Comparison of ENCODE assay signal across 8 mouse cellular contexts in the genomic region with DNA sequence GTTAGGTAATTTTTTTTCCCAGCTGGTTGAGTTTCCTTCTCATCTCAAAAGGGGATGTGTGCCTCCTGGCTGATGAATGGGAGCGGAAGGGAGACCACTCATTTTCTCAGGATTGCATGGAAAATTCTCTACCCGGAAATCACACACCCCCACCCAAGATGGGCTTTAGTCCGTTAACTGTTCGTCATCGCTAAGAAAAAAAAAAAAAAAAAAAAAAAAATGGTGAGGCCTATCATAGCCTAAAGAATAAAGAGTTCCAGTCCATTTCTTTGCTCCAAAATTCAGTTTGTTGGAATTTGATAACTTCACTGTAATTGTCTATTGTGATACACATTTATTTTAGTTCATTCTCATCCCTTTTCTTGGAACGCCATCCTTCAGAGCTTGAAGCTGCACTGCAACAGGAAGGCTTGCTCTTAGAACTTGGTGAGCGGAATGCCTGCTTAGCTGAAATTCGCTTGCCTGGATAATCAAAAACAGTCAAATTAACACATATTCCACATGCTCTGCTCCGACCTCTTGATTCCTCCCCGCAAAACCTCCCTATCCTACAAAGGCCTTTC. TPM values are rescaled to one million over a fixed set of nuclear protein-coding genes. Genes with fewer than 3 reads are reported as not detected.
DNase-seq lines count a peak whose midpoint lies in the region; ATAC-seq and TF ChIP-seq lines count a peak whose summit lies in the region.

No protein-coding gene starts in this region.

- H3K4me1 ChIP-seq in heart, embryonic 14.5 days (ENCODE audit: control insufficient read depth in 2 of 2, insufficient read depth in 2 of 2, low read length in 2 of 2): peaks cover 4 to 16% of the 10 kb centered on the region in 2 experiments
- peaks cover 22% of the 10 kb centered on the region for H3K4me1 ChIP-seq in bone marrow macrophage, adult 2 months (ENCODE audit: control insufficient read depth, insufficient read depth, low read length)
- H3K4me1 ChIP-seq in hindbrain, embryonic 15.5 days (replicated peaks): peaks cover 18% of the 10 kb centered on the region
- peaks cover 20% of the 10 kb centered on the region for H3K4me1 ChIP-seq in midbrain, embryonic 14.5 days (ENCODE audit: control insufficient read depth, insufficient read depth, low read length)

- peak; percentile 61 for ATAC-seq in heart, embryonic 14.5 days (ENCODE audit: insufficient number of reproducible peaks, insufficient read depth, low FRiP score, low read depth)
- peak; percentile 94 for ATAC-seq in hindbrain, embryonic 15.5 days (ENCODE audit: low FRiP score, low read depth)
- peak; percentile 88 for ATAC-seq in midbrain, embryonic 14.5 days (ENCODE audit: low FRiP score, low TSS enrichment)

- WGBS in heart, embryonic 14.5 days: 48% methylated on average over 10 of the region's 10 CpGs
- 45% methylated on average over 10 of the region's 10 CpGs for WGBS in hindbrain, embryonic 15.5 days
- 49% methylated on average over 10 of the region's 10 CpGs for WGBS in midbrain, embryonic 14.5 days

- peaks cover 27% of the 10 kb centered on the region for H3K36me3 ChIP-seq in heart, embryonic 14.5 days (ENCODE audit: control insufficient read depth, insufficient read depth, low read length)
- peaks cover 6% of the 10 kb centered on the region; the same call in 1 of the 2 replicates for H3K36me3 ChIP-seq in hindbrain, embryonic 15.5 days
- H3K36me3 ChIP-seq in midbrain, embryonic 14.5 days (ENCODE audit: control insufficient read depth, insufficient read depth, low read length): peaks cover 11% of the 10 kb centered on the region

- peak overlapping the region; percentile 85 to 98 for H3K27ac ChIP-seq in heart, embryonic 14.5 days (replicated peaks in 1 of 2; ENCODE audit: control insufficient read depth in 1 of 2, insufficient read depth in 1 of 2, low read depth in 2 of 2, low read length in 2 of 2)
- H3K27ac ChIP-seq in bone marrow macrophage, adult 2 months (ENCODE audit: insufficient read depth, low read depth, low read length): peak overlapping the region; percentile 61
- peak overlapping the region; percentile 92 for H3K27ac ChIP-seq in hindbrain, embryonic 15.5 days (replicated peaks)
- H3K27ac ChIP-seq in midbrain, embryonic 14.5 days (replicated peaks; ENCODE audit: low read depth, low read length): peak overlapping the region; percentile 86

- H3K9me3 ChIP-seq in heart, embryonic 14.5 days (ENCODE audit: control insufficient read depth, low read length): no peaks in the 10 kb centered on the region
- H3K9me3 ChIP-seq in hindbrain, embryonic 15.5 days: no peaks in the 10 kb centered on the region
- H3K9me3 ChIP-seq in midbrain, embryonic 14.5 days (ENCODE audit: control insufficient read depth, low read length): no peaks in the 10 kb centered on the region

- TF ChIP-seq POLR2A in bone marrow macrophage, adult 2 months (IDR thresholded peaks at IDR 0.05; ENCODE audit: borderline replicate concordance, low read depth, low read length): no peak

- H3K27me3 ChIP-seq in heart, embryonic 14.5 days (ENCODE audit: control insufficient read depth, insufficient read depth, low read length): no peaks in the 10 kb centered on the region; the same call in 1 of the 2 replicates
- H3K27me3 ChIP-seq in hindbrain, embryonic 15.5 days: no peaks in the 10 kb centered on the region
- H3K27me3 ChIP-seq in midbrain, embryonic 14.5 days (ENCODE audit: control insufficient read depth, insufficient read depth, low read length): no peaks in the 10 kb centered on the region

- TF ChIP-seq CTCF in bone marrow macrophage, adult 2 months (IDR thresholded peaks at IDR 0.05; ENCODE audit: low read depth, low read length): no peak

- peak overlapping the region; percentile 98 to 100 for H3K4me3 ChIP-seq in heart, embryonic 14.5 days (ENCODE audit: control insufficient read depth in 1 of 2, insufficient read depth in 1 of 2, low read depth in 1 of 2, low read length in 2 of 2)
- peak overlapping the region; percentile 87 for H3K4me3 ChIP-seq in bone marrow macrophage, adult 2 months (ENCODE audit: insufficient read depth, low read length)
- H3K4me3 ChIP-seq in hindbrain, embryonic 15.5 days: peak overlapping the region; percentile 87
- peak overlapping the region; percentile 92 for H3K4me3 ChIP-seq in midbrain, embryonic 14.5 days (replicated peaks; ENCODE audit: low read depth, low read length)

- DNase-seq in heart, postnatal 14 days: no peak
- DNase-seq in midbrain, embryonic 14.5 days: no peak
- DNase-seq in Muller cell, postnatal 12 days (ENCODE audit: inconsistent ontology term): no peak
- no peak for DNase-seq in right cerebral cortex, postnatal 14 days
- no peak for DNase-seq in right cerebral cortex, postnatal 10 days (ENCODE audit: low spot score in 2 of 2)

- H3K4me2 ChIP-seq in heart, embryonic 14.5 days (ENCODE audit: low read length): peak overlapping the region; percentile 77
- H3K4me2 ChIP-seq in hindbrain, embryonic 15.5 days: peak overlapping the region; percentile 71
- peak overlapping the region; percentile 64 for H3K4me2 ChIP-seq in midbrain, embryonic 14.5 days (ENCODE audit: low read length)

- intact Hi-C loops in heart, postnatal 14 days (cut with DNase I): no loop called here

- H3K9ac ChIP-seq in heart, embryonic 14.5 days (ENCODE audit: low read length): peak overlapping the region; percentile 99
- peak overlapping the region; percentile 91 for H3K9ac ChIP-seq in hindbrain, embryonic 15.5 days
- H3K9ac ChIP-seq in midbrain, embryonic 14.5 days (replicated peaks; ENCODE audit: low read length): peak overlapping the region; percentile 87

RNA-seq across cellular contexts. Expression of a gene that starts 0.4 kb away (rescaled TPM):
- 48.5 and 51.0 TPM in 2 replicates for polyA plus RNA-seq in heart, embryonic 14.5 days (2014; fragmentation: Nextera tagmentation; extraction: Ambion mirVana)
- 10 to 100 TPM; 50.6 to 51.0 TPM for total RNA-seq in heart, postnatal 14 days (2021)
- polyA plus RNA-seq in bone marrow macrophage, adult 2 months (2012; ENCODE audit: insufficient read depth, insufficient read length, missing spikeins): 57.0 and 61.1 TPM in 2 replicates
- 43.6 and 45.1 TPM in 2 replicates for polyA plus RNA-seq in hindbrain, embryonic 15.5 days (2015; fragmentation: Nextera tagmentation; extraction: Ambion mirVana)
- polyA plus RNA-seq in midbrain, embryonic 14.5 days (2014; fragmentation: Nextera tagmentation; extraction: Ambion mirVana): 51.8 and 61.5 TPM in 2 replicates

RNA-seq across cellular contexts. Expression of a gene that starts 11.1 kb away (rescaled TPM):
- 4.9 and 5.4 TPM in 2 replicates for polyA plus RNA-seq in heart, embryonic 14.5 days (2014; fragmentation: Nextera tagmentation; extraction: Ambion mirVana)
- total RNA-seq in heart, postnatal 14 days (2021): 1 to 10 TPM; 6.5 to 8.0 TPM
- polyA plus RNA-seq in bone marrow macrophage, adult 2 months (2012; ENCODE audit: insufficient read depth, insufficient read length, missing spikeins): 52.5 and 53.2 TPM in 2 replicates
- polyA plus RNA-seq in hindbrain, embryonic 15.5 days (2015; fragmentation: Nextera tagmentation; extraction: Ambion mirVana): 2.1 and 2.5 TPM in 2 replicates
- polyA plus RNA-seq in midbrain, embryonic 14.5 days (2014; fragmentation: Nextera tagmentation; extraction: Ambion mirVana): 0.54 and 1.4 TPM in 2 replicates
